Mouse (Mus musculus) midbrain, embryonic 12.5 days (tissue): Measurements from ENCODE around the gene Cemip2. TPM values are rescaled to one million over a fixed set of nuclear protein-coding genes. Genes with fewer than 3 reads are reported as not detected.

Experiments
- ATAC-seq: fragments of 200-750 bp; cut with Nextera tagmentation; 2 replicates; pipeline ENCODE4 v1.8.0; 2017; ENCODE audit warnings: low read depth, moderate TSS enrichment, moderate library complexity; ENCODE audit not compliant: low FRiP score
- H3K27ac ChIP-seq: fragments of 300-500 bp; sonication (generic); replicated peaks from 2 replicates; pipeline ENCODE4 v1.5.1; 2016; ENCODE audit warnings: mild to moderate bottlenecking
- H3K27me3 ChIP-seq: fragments of 300-500 bp; sonication (generic); 2 replicates; pipeline ENCODE4 v1.6.1; 2016; ENCODE audit warnings: mild to moderate bottlenecking
- H3K36me3 ChIP-seq: fragments of 300-500 bp; sonication (generic); 2 replicates; pipeline ENCODE4 v1.6.1; 2016
- H3K4me1 ChIP-seq: fragments of 300-500 bp; sonication (generic); 2 replicates; pipeline ENCODE4 v1.6.1; 2016
- H3K4me2 ChIP-seq: fragments of 300-500 bp; sonication (generic); replicated peaks from 2 replicates; pipeline ENCODE4 v1.6.1; 2016; ENCODE audit warnings: mild to moderate bottlenecking, moderate library complexity
- H3K4me3 ChIP-seq: fragments of 300-500 bp; sonication (generic); 2 replicates; pipeline ENCODE4 v1.5.1; 2016; ENCODE audit warnings: mild to moderate bottlenecking
- H3K9ac ChIP-seq: fragments of 300-500 bp; sonication (generic); replicated peaks from 2 replicates; pipeline ENCODE4 v1.6.1; 2016; ENCODE audit warnings: mild to moderate bottlenecking, moderate library complexity
- H3K9me3 ChIP-seq: fragments of 300-500 bp; sonication (generic); 2 replicates; pipeline ENCODE4 v1.6.1; 2016; ENCODE audit warnings: mild to moderate bottlenecking
- WGBS: fragments of 180-500 bp; shearing (Covaris S2); methylation state at CpG from one replicate; pipeline ENCODE4 v1.1.7; 2016; 5-methylcytosine and 5-hydroxymethylcytosine counted together
- polyA plus RNA-seq: library from polyadenylated mRNA; unstranded; fragments of >200 nt; fragmentation: Nextera tagmentation; extraction: Ambion mirVana; gene quantifications from 2 replicates; pipeline ENCODE4 v1.2.1, GENCODE M21; 2016

The Cemip2 gene
- polyA plus RNA-seq, 1 experiment from 2014 or later = 105 TPM

GRCm38 (mm10) chr19:21820126-21820525 lies 42.0 kb downstream of the Cemip2 start:
- H3K4me3 ChIP-seq = no peak overlapping the region
- ATAC-seq = no peak
- H3K4me1 ChIP-seq = no peaks in the 10 kb centered on the region
- H3K4me2 ChIP-seq = no peak overlapping the region
- no peaks in the 10 kb centered on the region for H3K27me3 ChIP-seq
- H3K9me3 ChIP-seq = no peaks in the 10 kb centered on the region
- peaks cover 75% of the 10 kb centered on the region for H3K36me3 ChIP-seq
- H3K27ac ChIP-seq = no peak overlapping the region
- 90% methylated on average over 4 of the region's 4 CpGs for WGBS
- no peak overlapping the region for H3K9ac ChIP-seq

GRCm38 (mm10) chr19:21821877-21822276 lies 43.7 kb downstream of the Cemip2 start:
- Histone ChIP-seq H3K9me3 (no peaks in the 10 kb centered on the region), H3K4me1 (no peaks in the 10 kb centered on the region), H3K4me3 (no peak overlapping the region), H3K9ac (no peak overlapping the region), H3K36me3 (peaks cover 75% of the 10 kb centered on the region), H3K4me2 (no peak overlapping the region), H3K27me3 (no peaks in the 10 kb centered on the region), H3K27ac (no peak overlapping the region)
- WGBS = 94% methylated on average over 6 of the region's 6 CpGs
- no peak for ATAC-seq

- WGBS = 92% methylated on average over 5 of the region's 5 CpGs
- Histone ChIP-seq H3K4me1 (no peaks in the 10 kb centered on the region), H3K4me3 (no peak overlapping the region), H3K27ac (no peak overlapping the region), H3K27me3 (no peaks in the 10 kb centered on the region), H3K4me2 (no peak overlapping the region), H3K36me3 (peaks cover 70% of the 10 kb centered on the region), H3K9ac (no peak overlapping the region), H3K9me3 (no peaks in the 10 kb centered on the region)
- no peak for ATAC-seq
These were observed 46.0 kb downstream of the Cemip2 start for GRCm38 (mm10) chr19:21824146-21824545.

- Histone ChIP-seq H3K27me3 (no peaks in the 10 kb centered on the region), H3K36me3 (peaks cover 75% of the 10 kb centered on the region), H3K4me3 (no peak overlapping the region), H3K4me2 (no peak overlapping the region), H3K4me1 (no peaks in the 10 kb centered on the region), H3K9ac (no peak overlapping the region), H3K9me3 (no peaks in the 10 kb centered on the region), H3K27ac (no peak overlapping the region)
- ATAC-seq = no peak
- WGBS = 91% methylated on average over 4 of the region's 4 CpGs
These were observed 47.2 kb downstream of the Cemip2 start for GRCm38 (mm10) chr19:21825128-21825885.

GRCm38 (mm10) chr19:21833416-21833992 lies 55.4 kb downstream of the Cemip2 start:
- H3K27ac ChIP-seq = no peak overlapping the region
- 83% methylated on average over 12 of the region's 12 CpGs for WGBS

GRCm38 (mm10) chr19:21834952-21835351 lies 56.8 kb downstream of the Cemip2 start:
- WGBS = 94% methylated on average over 7 of the region's 7 CpGs
- Histone ChIP-seq H3K27me3 (no peaks in the 10 kb centered on the region), H3K4me3 (no peak overlapping the region), H3K27ac (no peak overlapping the region), H3K4me1 (no peaks in the 10 kb centered on the region), H3K4me2 (no peak overlapping the region), H3K36me3 (peaks cover 90% of the 10 kb centered on the region), H3K9ac (no peak overlapping the region), H3K9me3 (no peaks in the 10 kb centered on the region)
- ATAC-seq = no peak

More at GRCm38 (mm10) chr19:21833416-21833992, 55.4 kb downstream of the Cemip2 start:
- Histone ChIP-seq H3K36me3 (peaks cover 90% of the 10 kb centered on the region), H3K4me1 (no peaks in the 10 kb centered on the region), H3K4me3 (no peak overlapping the region), H3K4me2 (no peak overlapping the region), H3K9ac (no peak overlapping the region), H3K27me3 (no peaks in the 10 kb centered on the region), H3K9me3 (no peaks in the 10 kb centered on the region)
- no peak for ATAC-seq

GRCm38 (mm10) chr19:21850721-21851120 lies 72.6 kb downstream of the Cemip2 start:
- ATAC-seq = no peak
- H3K9ac ChIP-seq = no peak overlapping the region
- no peaks in the 10 kb centered on the region for H3K9me3 ChIP-seq
- no peaks in the 10 kb centered on the region for H3K4me1 ChIP-seq
- no peak overlapping the region for H3K4me3 ChIP-seq
- H3K4me2 ChIP-seq = no peak overlapping the region
- no peak overlapping the region for H3K27ac ChIP-seq
- no peaks in the 10 kb centered on the region for H3K27me3 ChIP-seq
- WGBS = 90% methylated on average over 10 of the region's 10 CpGs
- peaks cover 92% of the 10 kb centered on the region for H3K36me3 ChIP-seq

GRCm38 (mm10) chr19:21854526-21855228 lies 76.5 kb downstream of the Cemip2 start:
- H3K4me2 ChIP-seq = no peak overlapping the region
- no peak overlapping the region for H3K27ac ChIP-seq
- WGBS = 82% methylated on average over 5 of the region's 5 CpGs
- no peak overlapping the region for H3K4me3 ChIP-seq
- peaks cover 85% of the 10 kb centered on the region for H3K36me3 ChIP-seq
- H3K9me3 ChIP-seq = no peaks in the 10 kb centered on the region
- no peaks in the 10 kb centered on the region for H3K27me3 ChIP-seq
- no peak overlapping the region for H3K9ac ChIP-seq
- no peak for ATAC-seq
- H3K4me1 ChIP-seq = no peaks in the 10 kb centered on the region

GRCm38 (mm10) chr19:21855421-21856128 lies 77.4 kb downstream of the Cemip2 start:
- Histone ChIP-seq H3K36me3 (peaks cover 81% of the 10 kb centered on the region), H3K4me3 (no peak overlapping the region), H3K27ac (no peak overlapping the region), H3K4me1 (no peaks in the 10 kb centered on the region), H3K4me2 (no peak overlapping the region), H3K27me3 (no peaks in the 10 kb centered on the region), H3K9me3 (no peaks in the 10 kb centered on the region), H3K9ac (no peak overlapping the region)
- no peak for ATAC-seq
- WGBS = 91% methylated on average over 8 of the region's 8 CpGs

- no peaks in the 10 kb centered on the region for H3K27me3 ChIP-seq
- no peak overlapping the region for H3K27ac ChIP-seq
- no peaks in the 10 kb centered on the region for H3K4me1 ChIP-seq
- H3K4me2 ChIP-seq = no peak overlapping the region
- H3K36me3 ChIP-seq = peaks cover 54% of the 10 kb centered on the region
- no peaks in the 10 kb centered on the region for H3K9me3 ChIP-seq
- no peak overlapping the region for H3K4me3 ChIP-seq
- 89% methylated on average over 12 of the region's 12 CpGs for WGBS
- no peak; the same call in 1 of the 2 replicates for ATAC-seq
- H3K9ac ChIP-seq = no peak overlapping the region
These were observed 80.8 kb downstream of the Cemip2 start for GRCm38 (mm10) chr19:21858846-21859521.

GRCm38 (mm10) chr19:21860132-21860531 lies 82.0 kb downstream of the Cemip2 start:
- H3K4me1 ChIP-seq = no peaks in the 10 kb centered on the region
- peaks cover 43% of the 10 kb centered on the region for H3K36me3 ChIP-seq
- WGBS = 76% methylated on average over 5 of the region's 5 CpGs

More at GRCm38 (mm10) chr19:21860132-21860531, 82.0 kb downstream of the Cemip2 start:
- no peak overlapping the region for H3K4me3 ChIP-seq
- ATAC-seq = no peak
- no peak overlapping the region for H3K27ac ChIP-seq
- H3K27me3 ChIP-seq = no peaks in the 10 kb centered on the region
- H3K9me3 ChIP-seq = no peaks in the 10 kb centered on the region
- no peak overlapping the region for H3K4me2 ChIP-seq
- H3K9ac ChIP-seq = no peak overlapping the region
